Mouse (Mus musculus): Measurements from ENCODE around the gene Coq9.
"Not testable (repeated sequence)": the region's sequence is repeated elsewhere in the genome, so short reads cannot be mapped to it uniquely, and the experiment has no call there.

The Coq9 gene

DNA sequence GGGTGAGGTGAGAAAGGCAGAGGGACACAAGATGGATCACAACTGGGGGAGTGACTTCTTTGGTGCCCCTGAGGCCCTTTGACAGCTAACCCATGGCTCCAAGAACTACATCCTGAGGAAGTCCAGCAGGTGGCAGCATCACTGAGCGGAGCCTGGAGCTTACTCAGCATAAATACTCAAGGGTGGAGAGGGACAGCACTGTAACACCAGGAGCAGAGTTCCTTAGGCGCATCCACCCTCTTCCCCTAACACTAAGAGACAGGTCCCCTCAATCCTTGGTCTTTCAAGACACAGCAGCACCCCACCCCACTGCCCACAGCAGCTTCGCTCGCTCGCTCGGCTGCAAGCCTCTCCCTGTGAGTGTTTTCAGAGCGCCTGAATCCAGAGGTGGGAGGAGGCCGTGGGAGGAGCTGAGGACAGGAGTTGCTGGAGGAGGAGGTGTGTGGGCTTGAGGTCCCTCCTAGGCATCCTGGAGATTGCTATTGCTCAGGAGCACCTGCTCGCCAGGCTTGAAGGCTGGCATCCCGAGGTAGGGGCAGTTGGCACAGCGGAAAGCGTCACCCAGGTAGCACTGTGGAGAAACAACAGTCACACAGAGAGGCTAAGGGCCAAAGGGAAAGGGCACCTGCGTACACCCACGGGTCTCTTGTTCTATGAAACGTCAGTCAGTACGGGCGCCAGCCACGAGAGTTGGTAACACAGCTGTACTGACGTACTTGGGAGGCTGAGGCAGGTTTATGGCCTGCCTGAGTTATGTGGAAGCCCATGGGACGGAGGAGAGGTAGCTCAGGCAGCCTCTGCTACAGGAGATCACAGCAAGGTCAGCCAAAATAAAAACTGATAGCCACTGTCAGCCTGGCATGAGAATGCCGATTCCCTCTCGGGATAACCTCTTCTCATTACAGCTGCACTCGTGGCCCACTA lies 15.2 kb upstream of the Coq9 start:
- DNase-seq (ENCODE audit: low spot score) = peak; percentile 23

DNA sequence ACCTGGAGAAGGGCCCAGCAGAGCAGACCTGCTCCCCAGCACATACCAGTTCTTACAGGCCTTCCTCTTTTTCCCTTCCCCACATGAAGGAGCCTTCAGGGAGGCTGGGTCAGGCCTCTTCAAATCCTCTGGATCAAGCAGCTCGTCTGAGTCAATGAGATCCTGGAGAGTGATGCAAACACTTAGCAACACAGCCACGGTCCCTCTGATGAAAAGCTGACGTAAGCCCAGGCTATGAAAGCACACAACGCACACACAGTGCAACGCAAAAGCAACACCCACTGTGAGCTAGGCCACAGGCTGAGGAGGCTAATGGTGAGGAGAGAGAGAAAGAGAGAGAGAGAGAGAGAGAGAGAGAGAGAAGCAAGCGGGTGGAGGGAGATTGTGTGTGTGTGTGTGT lies 13.0 kb upstream of the Coq9 start:
- no peak for DNase-seq (ENCODE audit: low spot score)

DNA sequence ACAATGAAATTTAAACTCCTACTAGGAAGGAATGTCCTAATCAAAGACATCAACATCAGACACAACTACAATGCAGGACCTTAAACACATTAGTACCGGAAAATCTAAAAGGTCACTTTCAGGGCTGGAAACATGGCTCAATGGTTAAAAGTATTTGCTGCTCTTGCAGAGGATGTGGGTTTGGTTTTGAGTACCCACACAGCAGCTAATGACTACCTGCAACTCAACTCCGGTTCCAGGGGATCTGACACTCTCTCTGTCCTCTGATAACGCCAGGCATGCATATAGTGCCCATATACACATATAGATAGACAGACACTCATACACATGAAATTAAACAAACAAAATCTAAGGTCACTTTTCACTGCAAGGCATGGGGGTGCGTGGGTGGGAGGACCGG lies 11.9 kb upstream of the Coq9 start:
- no peak for DNase-seq (ENCODE audit: low spot score)

DNA sequence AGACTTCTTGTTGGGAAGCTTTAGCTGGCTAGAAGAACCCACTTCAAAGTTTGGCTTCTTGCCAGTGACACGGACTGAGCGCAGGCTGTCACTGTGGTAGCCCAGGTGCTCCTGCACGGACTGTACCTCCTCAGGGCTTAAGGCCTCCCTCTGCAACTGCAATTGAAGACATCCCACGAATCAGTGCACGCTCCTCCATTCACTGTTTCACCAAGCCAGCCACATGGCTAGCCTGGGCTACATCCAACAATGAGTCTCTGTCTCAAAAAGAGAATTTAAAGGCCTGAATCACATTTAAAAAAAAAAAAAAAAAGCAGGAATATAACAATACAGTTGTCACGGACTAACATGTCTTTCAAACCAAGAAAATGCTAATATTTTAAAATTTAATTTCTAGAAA lies 9.8 kb upstream of the Coq9 start:
- DNase-seq (ENCODE audit: low spot score) = no peak

GRCm38 (mm10) chr8:94833901-94834405 lies 4.2 kb upstream of the Coq9 start:
- DNase-seq (ENCODE audit: low spot score) = not testable (repeated sequence)

- DNase-seq (ENCODE audit: low spot score) = not testable (repeated sequence)
Observed at GRCm38 (mm10) chr8:94835751-94836150, 2.4 kb upstream of the Coq9 start.

DNA sequence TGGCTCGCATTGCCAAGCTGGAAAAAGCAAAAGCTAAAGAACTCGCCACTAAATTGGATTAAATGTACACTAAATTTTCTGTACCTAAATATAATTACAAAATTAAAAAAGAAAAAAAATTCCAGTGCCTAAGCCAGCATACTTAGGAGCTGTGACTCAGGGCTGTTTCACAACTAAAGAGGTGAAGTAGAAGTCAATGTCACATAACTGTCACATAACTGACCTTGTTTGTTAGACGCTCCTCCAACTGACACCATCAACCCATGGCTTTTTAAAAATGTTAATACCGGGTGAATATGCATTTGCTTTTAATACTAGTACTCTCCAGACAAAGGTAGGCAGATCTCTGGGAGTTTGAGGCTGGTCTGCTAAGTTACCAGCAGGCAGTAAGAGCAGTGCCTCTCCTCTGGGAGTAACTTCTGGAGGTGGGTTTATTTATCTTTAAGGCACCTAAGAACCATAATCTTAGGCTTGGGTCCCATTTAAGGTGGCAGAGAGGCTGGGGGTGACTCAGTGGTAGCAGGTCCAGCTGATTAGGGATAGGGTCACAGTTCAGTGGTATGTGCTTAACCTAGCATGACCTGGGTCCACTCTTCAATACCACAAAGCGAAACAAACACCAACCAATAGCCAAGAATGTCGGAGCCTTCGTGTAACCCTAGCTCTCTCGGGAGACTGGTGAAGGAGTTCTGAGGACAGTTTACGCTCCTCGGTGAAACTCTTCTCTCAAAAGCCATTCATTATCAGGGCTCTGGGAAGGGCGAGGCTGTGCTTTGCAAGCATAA lies 1.5 kb upstream of the Coq9 start:
- no peak for DNase-seq (ENCODE audit: low spot score)

DNA sequence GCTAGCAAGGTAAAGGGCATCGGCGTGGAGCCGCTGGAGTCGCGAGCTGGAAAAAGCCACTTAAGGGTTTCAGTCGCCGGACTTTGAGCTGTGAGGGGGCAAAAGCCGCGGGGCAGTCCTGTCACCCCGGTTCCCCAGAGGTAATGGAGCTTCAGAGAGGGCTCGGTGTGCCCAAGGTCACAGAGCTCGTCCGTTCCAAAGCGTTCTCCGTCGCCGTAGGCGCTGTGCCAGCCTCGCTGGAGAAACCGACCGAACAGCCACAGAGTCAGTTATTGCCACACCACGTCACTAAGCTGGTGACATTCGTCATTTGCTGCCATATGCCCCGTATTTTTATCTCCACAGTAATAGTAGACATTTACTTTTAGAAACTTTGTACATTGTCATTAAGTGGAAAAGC lies 479 bp downstream of the Coq9 start:
- peak; percentile 76 for DNase-seq (ENCODE audit: low spot score)

GRCm38 (mm10) chr8:94841183-94841582 lies 3.1 kb downstream of the Coq9 start:
- no peak for DNase-seq (ENCODE audit: low spot score)

- DNase-seq (ENCODE audit: low spot score) = no peak
Observed at GRCm38 (mm10) chr8:94850049-94850448, 11.9 kb downstream of the Coq9 start.

DNA sequence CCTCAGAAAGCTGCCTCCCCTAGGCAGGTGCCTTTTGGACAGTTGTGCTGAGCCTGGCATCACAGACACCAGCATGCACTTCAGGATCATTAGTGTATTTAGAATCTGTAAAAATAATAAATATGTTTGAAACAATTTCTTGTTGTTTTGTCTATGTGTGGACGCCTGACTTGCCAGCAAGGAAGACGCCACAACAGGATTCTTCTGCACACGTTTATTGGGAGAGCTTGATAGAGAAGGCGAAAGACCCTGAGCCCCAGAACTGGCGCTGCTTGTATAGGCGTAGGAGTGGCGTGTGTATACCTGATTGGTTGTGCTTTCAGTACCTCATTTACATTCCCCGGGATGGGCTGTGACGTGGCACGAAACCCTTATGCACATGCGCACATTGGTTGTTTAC lies 16.6 kb downstream of the Coq9 start:
- DNase-seq (ENCODE audit: low spot score) = not testable (repeated sequence)

GRCm38 (mm10) chr8:94857011-94857345 lies 18.9 kb downstream of the Coq9 start:
- DNase-seq (ENCODE audit: low spot score) = no peak

GRCm38 (mm10) chr8:94857346-94858173 lies 19.4 kb downstream of the Coq9 start, which contains the start of gene Polr2c:
Gene Polr2c (plus strand): TSS chr8:94857450.
- peak; percentile 88 for DNase-seq (ENCODE audit: low spot score)

DNA sequence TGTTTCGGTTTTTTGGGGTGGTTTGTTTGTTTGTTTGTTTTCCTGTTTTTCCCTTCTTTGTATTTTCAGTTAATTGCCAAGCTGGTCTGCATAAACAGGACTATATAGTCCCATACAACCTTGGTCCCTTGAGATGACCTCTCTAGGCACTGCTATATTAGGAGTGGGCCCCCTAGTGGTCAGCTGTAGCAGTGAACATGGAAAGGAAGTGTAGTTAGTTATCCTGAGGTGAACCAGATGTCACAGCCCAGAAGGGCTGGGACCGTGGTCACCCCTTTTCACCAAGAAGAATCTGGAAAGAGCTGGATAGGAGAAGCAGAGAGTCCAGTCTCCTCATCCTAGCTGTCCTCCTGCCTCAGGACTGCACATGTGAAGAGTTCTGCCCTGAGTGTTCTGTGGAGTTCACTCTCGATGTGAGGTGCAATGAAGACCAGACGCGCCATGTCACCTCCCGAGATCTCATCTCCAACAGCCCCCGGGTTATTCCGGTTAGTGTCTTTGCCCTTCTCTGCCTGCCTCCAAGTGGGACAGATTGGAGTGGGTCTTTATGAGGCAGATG lies 23.3 kb downstream of the Coq9 start:
- peak; percentile 54 for DNase-seq (ENCODE audit: low spot score)

GRCm38 (mm10) chr8:94862487-94863220 lies 24.5 kb downstream of the Coq9 start:
- no peak for DNase-seq (ENCODE audit: low spot score)

DNA sequence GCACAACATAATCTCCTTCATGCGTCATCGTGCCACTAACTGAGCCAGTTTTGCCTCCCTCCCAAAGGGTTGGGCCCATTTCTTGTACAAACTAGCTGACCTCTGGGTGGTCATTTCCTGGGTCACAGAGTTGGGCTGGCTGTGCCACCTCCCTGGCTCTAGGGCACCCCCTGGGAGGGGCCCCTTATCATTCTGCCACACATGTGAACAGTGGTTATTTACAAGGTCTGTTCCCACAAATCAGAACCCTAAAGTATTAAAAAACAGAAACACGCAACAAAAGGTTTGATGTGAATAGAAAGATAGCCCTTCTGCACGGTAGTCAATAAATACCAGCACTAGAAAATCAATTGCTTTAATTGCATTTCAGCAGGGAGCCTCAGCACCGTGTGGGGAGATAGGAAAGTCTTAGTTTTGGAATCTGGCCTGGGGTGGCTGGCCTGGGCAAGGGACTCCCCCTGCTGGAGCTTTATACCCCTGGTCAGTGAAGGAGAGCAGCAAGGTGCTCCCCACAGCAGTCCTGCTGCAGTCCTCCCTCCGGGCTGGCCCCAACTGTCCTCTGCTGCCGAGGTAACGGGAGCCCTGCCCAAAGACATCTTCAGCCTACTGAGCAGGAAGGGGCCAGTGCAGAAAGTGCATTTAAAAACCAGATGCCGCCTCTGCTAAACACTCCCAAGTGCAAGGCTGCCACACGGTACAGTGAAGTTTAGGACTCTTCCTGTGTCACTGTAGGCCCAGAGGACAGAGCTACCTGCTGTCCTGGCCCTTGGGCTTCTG lies 26.0 kb downstream of the Coq9 start:
- no peak for DNase-seq (ENCODE audit: low spot score)

- DNase-seq (ENCODE audit: low spot score) = no peak
Observed at GRCm38 (mm10) chr8:94865292-94865691, 27.2 kb downstream of the Coq9 start.

- no peak for DNase-seq (ENCODE audit: low spot score)
Observed at GRCm38 (mm10) chr8:94866921-94867320, 28.8 kb downstream of the Coq9 start.

DNA sequence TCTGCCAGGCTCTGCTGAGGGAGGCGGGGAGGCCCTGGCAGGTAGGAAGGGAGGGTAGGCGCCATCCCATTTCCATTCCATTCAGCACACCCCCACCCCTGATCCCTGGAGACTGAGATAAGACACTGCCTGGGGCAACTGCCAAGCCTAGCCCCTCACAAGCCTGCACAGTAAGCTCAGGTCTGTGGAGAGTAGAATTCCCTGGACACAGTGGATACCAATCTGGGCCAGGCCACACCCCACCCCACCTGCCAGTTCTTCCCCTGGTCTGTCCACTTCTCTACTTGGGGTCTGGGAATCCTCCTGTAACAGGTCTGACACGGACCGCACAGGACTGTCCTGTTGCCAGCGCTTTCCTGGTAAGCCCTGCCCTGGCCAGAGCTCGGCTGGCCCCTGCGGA lies 31.0 kb downstream of the Coq9 start:
- no peak for DNase-seq (ENCODE audit: low spot score)

DNA sequence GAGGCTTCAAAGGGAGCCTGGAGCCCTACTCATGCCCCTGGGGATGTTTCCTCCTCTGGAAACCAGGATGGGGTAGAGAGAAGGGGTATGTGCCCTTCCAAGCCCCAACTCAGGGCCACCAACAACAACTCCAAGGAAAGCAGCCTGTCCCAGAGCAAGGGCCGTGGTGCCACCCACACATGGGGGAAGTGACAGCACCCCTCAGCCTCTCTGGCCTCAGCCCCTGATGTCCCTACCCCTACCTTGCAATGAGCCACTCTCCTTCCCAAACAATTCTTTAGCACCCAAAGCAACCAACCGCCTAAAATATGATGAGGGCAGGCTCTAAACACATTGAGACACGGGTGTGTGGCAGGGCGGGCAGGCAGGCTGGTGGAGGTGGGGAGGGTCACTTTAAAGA lies 31.9 kb downstream of the Coq9 start:
- no peak for DNase-seq (ENCODE audit: low spot score)

All from T-cell, adult 2 months (primary cell).